Mouse (Mus musculus): Measurements from ENCODE around the gene Nop14. TPM values are rescaled to one million over a fixed set of nuclear protein-coding genes. Genes with fewer than 3 reads are reported as not detected.
"Not testable (repeated sequence)": the region's sequence is repeated elsewhere in the genome, so short reads cannot be mapped to it uniquely, and the experiment has no call there.

Nop14 gene
- polyA plus RNA-seq, 1 experiment from 2014 or later, result 22.8 TPM

GRCm38 (mm10) chr5:34607100-34607880 lies 52.7 kb downstream of the Nop14 start:
- WGBS, result 91% methylated on average over 8 of the region's 8 CpGs
- Histone ChIP-seq H3K27me3 (no peaks in the 10 kb centered on the region), H3K36me3 (peaks cover 73% of the 10 kb centered on the region)

DNA sequence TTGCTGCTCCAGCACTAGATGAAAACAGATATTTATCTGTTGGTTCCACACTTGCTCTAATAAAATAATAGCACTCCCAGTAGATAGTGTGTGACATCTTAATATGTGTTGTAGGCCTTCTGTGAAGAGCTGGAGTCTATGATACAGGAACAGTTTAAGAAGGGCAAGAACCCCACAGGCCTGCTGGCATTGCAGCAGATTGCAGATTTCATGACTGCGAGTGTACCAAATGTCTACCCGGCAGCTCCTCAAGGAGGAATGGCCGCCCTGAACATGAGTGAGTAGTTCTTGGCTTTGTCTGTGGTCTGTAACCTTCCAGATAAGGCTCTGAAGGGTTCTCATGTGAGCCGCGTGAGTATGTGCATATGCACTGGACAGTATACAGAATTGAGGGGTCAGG lies 55.4 kb downstream of the Nop14 start:
- H3K4me1 ChIP-seq (replicated peaks), result no peaks in the 10 kb centered on the region
- no peaks in the 10 kb centered on the region for H3K27me3 ChIP-seq
- H3K27ac ChIP-seq (replicated peaks), result no peak overlapping the region
- no peak overlapping the region for H3K9ac ChIP-seq
- no peak overlapping the region for H3K4me2 ChIP-seq
- no peak overlapping the region for H3K4me3 ChIP-seq
- no peaks in the 10 kb centered on the region for H3K9me3 ChIP-seq
- 97% methylated on average over 5 of the region's 5 CpGs for WGBS
- H3K36me3 ChIP-seq, result peaks cover 69% of the 10 kb centered on the region
- no peak for ATAC-seq (ENCODE audit: low read depth)

More at GRCm38 (mm10) chr5:34607100-34607880, 52.7 kb downstream of the Nop14 start:
- Histone ChIP-seq H3K4me2 (no peak overlapping the region), H3K9me3 (no peaks in the 10 kb centered on the region), H3K4me1 (replicated peaks) (no peaks in the 10 kb centered on the region), H3K9ac (no peak overlapping the region), H3K4me3 (no peak overlapping the region), H3K27ac (replicated peaks) (no peak overlapping the region)
- ATAC-seq (ENCODE audit: low read depth), result no peak

- no peak overlapping the region for H3K9ac ChIP-seq
- H3K4me1 ChIP-seq (replicated peaks), result peaks cover 19% of the 10 kb centered on the region
- H3K4me3 ChIP-seq, result no peak overlapping the region
- H3K9me3 ChIP-seq, result no peaks in the 10 kb centered on the region
- ATAC-seq (ENCODE audit: low read depth), result no peak
- no peak overlapping the region for H3K4me2 ChIP-seq
- no peak overlapping the region for H3K27ac ChIP-seq (replicated peaks)
- 94% methylated on average over 9 of the region's 9 CpGs for whole genome bisulfite sequencing
- peaks cover 18% of the 10 kb centered on the region for H3K36me3 ChIP-seq
- H3K27me3 ChIP-seq, result no peaks in the 10 kb centered on the region
Measured at GRCm38 (mm10) chr5:34593202-34593727, 66.7 kb downstream of the Nop14 start.

- Histone ChIP-seq H3K27ac (replicated peaks) (no peak overlapping the region), H3K4me2 (no peak overlapping the region), H3K4me1 (replicated peaks) (peaks cover 20% of the 10 kb centered on the region), H3K4me3 (no peak overlapping the region), H3K9me3 (no peaks in the 10 kb centered on the region), H3K9ac (no peak overlapping the region), H3K27me3 (no peaks in the 10 kb centered on the region), H3K36me3 (peaks cover 12% of the 10 kb centered on the region)
- 93% methylated on average over 6 of the region's 6 CpGs for WGBS
- ATAC-seq (ENCODE audit: low read depth), result no peak
Measured at GRCm38 (mm10) chr5:34592666-34593065, 67.3 kb downstream of the Nop14 start.

GRCm38 (mm10) chr5:34592224-34592623 lies 67.7 kb downstream of the Nop14 start:
- H3K27ac ChIP-seq (replicated peaks); H3K27me3 ChIP-seq: not testable (repeated sequence)
- 84% methylated on average over 5 of the region's 5 CpGs for WGBS

GRCm38 (mm10) chr5:34591388-34592004 lies 68.5 kb downstream of the Nop14 start:
- no peaks in the 10 kb centered on the region for H3K9me3 ChIP-seq
- 16% methylated on average over 5 of the region's 5 CpGs for WGBS
- H3K9ac ChIP-seq, result no peak overlapping the region
- peaks cover 29% of the 10 kb centered on the region for H3K4me1 ChIP-seq (replicated peaks)
- H3K27me3 ChIP-seq, result no peaks in the 10 kb centered on the region
- no peak overlapping the region for H3K4me3 ChIP-seq
- H3K27ac ChIP-seq (replicated peaks), result 0 out of 2 replicates have a peak overlapping the region, but pooled peaks have one; percentile 42
- no peak for ATAC-seq (ENCODE audit: low read depth)
- peaks cover 6% of the 10 kb centered on the region; the same call in 1 of the 2 replicates for H3K36me3 ChIP-seq
- no peak overlapping the region for H3K4me2 ChIP-seq

More at GRCm38 (mm10) chr5:34592224-34592623, 67.7 kb downstream of the Nop14 start:
- H3K36me3 ChIP-seq; H3K9me3 ChIP-seq; H3K9ac ChIP-seq; H3K4me2 ChIP-seq; H3K4me3 ChIP-seq; ATAC-seq (ENCODE audit: low read depth): not testable (repeated sequence)
- H3K4me1 ChIP-seq (replicated peaks), result peaks cover 25% of the 10 kb centered on the region

DNA sequence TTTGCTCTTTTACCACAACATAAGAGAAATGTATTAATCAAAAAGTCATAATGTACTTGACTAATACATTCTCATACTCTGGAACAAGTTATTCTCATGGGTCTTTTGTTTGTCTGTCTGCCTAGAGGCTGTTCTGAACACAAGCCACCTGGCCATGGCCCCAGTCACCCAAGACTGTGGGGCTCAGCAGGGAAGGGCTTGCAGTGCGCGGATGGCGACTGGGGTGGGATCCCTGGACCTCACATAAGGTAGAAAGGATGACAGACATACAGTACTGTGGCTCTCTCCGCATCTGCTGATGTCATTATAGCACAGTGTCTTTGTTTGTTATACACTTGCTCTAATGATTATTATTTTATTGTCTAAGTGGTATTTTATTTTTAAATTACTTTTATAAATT lies 69.2 kb downstream of the Nop14 start:
- Histone ChIP-seq H3K9ac (no peak overlapping the region), H3K36me3 (peaks cover 6% of the 10 kb centered on the region; the same call in 1 of the 2 replicates), H3K4me1 (replicated peaks) (peaks cover 29% of the 10 kb centered on the region), H3K9me3 (no peaks in the 10 kb centered on the region), H3K27ac (replicated peaks) (no peak overlapping the region), H3K27me3 (no peaks in the 10 kb centered on the region), H3K4me2 (no peak overlapping the region), H3K4me3 (no peak overlapping the region)
- WGBS, result 49% methylated on average over 4 of the region's 4 CpGs
- ATAC-seq (ENCODE audit: low read depth), result no peak

DNA sequence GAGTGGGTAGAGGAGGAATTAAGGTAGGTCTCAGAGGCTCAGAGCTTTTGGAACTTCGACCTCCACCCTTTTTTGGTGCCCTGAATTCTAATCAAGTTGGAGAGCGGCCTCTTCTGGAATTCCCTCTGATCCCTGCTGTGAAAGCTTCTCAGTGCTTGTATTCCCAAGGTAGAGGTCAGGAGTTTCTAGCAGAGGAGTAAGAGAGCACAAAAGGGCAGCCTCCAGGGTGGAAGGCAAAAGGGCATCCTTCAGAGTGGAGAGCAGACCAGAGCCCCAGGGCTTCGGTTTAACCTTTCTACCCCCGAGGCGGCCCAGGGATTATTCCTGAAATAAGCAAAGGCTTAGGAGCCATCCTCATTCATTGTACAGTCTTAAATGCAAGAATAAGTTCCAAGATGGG lies 69.9 kb downstream of the Nop14 start:
- H3K9me3 ChIP-seq, result no peaks in the 10 kb centered on the region
- no peak overlapping the region for H3K27ac ChIP-seq (replicated peaks)
- WGBS, result 15% methylated on average over 5 of the region's 5 CpGs
- H3K9ac ChIP-seq, result no peak overlapping the region
- ATAC-seq (ENCODE audit: low read depth), result no peak
- H3K27me3 ChIP-seq, result no peaks in the 10 kb centered on the region
- H3K4me3 ChIP-seq, result no peak overlapping the region
- peaks cover 6% of the 10 kb centered on the region; the same call in 1 of the 2 replicates for H3K36me3 ChIP-seq
- H3K4me1 ChIP-seq (replicated peaks), result peaks cover 29% of the 10 kb centered on the region
- no peak overlapping the region for H3K4me2 ChIP-seq

Other genes with a start within 250 kb of the Nop14 start
- gene Tnip2, start 146.2 kb downstream of the Nop14 start, polyA plus RNA-seq (2015; fragmentation: Nextera tagmentation; extraction: Ambion mirVana), result 8.1 and 11.3 TPM in 2 replicates
- gene Sh3bp2, start 134.3 kb downstream of the Nop14 start, polyA plus RNA-seq (2015; fragmentation: Nextera tagmentation; extraction: Ambion mirVana), result 15.0 and 16.7 TPM in 2 replicates
- gene Add1, start 86.5 kb downstream of the Nop14 start, polyA plus RNA-seq (2015; fragmentation: Nextera tagmentation; extraction: Ambion mirVana), result 208 and 221 TPM in 2 replicates
- gene Mfsd10, start 22.9 kb downstream of the Nop14 start, polyA plus RNA-seq (2015; fragmentation: Nextera tagmentation; extraction: Ambion mirVana), result 77.5 and 77.8 TPM in 2 replicates
- gene Grk4, start 231 bp upstream of the Nop14 start, polyA plus RNA-seq (2015; fragmentation: Nextera tagmentation; extraction: Ambion mirVana), result 1.6 and 2.5 TPM in 2 replicates
- 12.8 and 13.9 TPM in 2 replicates for gene Htt, start 101.6 kb upstream of the Nop14 start, polyA plus RNA-seq (2015; fragmentation: Nextera tagmentation; extraction: Ambion mirVana)
- 1.8 and 2.3 TPM in 2 replicates for gene Msantd1, start 247.9 kb upstream of the Nop14 start, polyA plus RNA-seq (2015; fragmentation: Nextera tagmentation; extraction: Ambion mirVana)